Mouse (Mus musculus) neural tube, embryonic 15.5 days (tissue): ENCODE measurements around the gene Slc10a7. TPM values are rescaled to one million over a fixed set of nuclear protein-coding genes. Genes with fewer than 3 reads are reported as not detected.

Experiments used
- ATAC-seq: fragments of 200-750 bp; cut with Nextera tagmentation; 2 replicates; pipeline ENCODE4 v1.8.0; 2017; ENCODE audit warnings: mild to moderate bottlenecking, moderate TSS enrichment, moderate library complexity; ENCODE audit not compliant: low FRiP score
- H3K27ac ChIP-seq: fragments of 300-500 bp; sonication (generic); replicated peaks from 2 replicates; pipeline ENCODE4 v1.5.1; 2015; ENCODE audit warnings: mild to moderate bottlenecking, inconsistent platforms
- H3K27me3 ChIP-seq: fragments of 300-500 bp; sonication (generic); replicated peaks from 2 replicates; pipeline ENCODE4 v1.6.1; 2015; ENCODE audit warnings: inconsistent platforms
- H3K36me3 ChIP-seq: fragments of 300-500 bp; sonication (generic); 2 replicates; pipeline ENCODE4 v1.6.1; 2015; ENCODE audit warnings: inconsistent platforms
- H3K4me1 ChIP-seq: fragments of 300-500 bp; sonication (generic); 2 replicates; pipeline ENCODE4 v1.6.1; 2015; ENCODE audit warnings: inconsistent platforms
- H3K4me2 ChIP-seq: fragments of 300-500 bp; sonication (generic); 2 replicates; pipeline ENCODE4 v1.6.1; 2015; ENCODE audit warnings: inconsistent platforms, mild to moderate bottlenecking, moderate library complexity
- H3K4me3 ChIP-seq: fragments of 300-500 bp; sonication (generic); replicated peaks from 2 replicates; pipeline ENCODE4 v1.5.1; 2015; ENCODE audit warnings: mild to moderate bottlenecking, inconsistent platforms
- H3K9ac ChIP-seq: fragments of 300-500 bp; sonication (generic); replicated peaks from 2 replicates; pipeline ENCODE4 v1.6.1; 2015; ENCODE audit warnings: mild to moderate bottlenecking, inconsistent platforms
- H3K9me3 ChIP-seq: fragments of 300-500 bp; sonication (generic); replicated peaks from 2 replicates; pipeline ENCODE4 v1.6.1; 2016; ENCODE audit warnings: inconsistent platforms
- WGBS: fragments of 180-500 bp; shearing (Covaris S2); methylation state at CpG from one replicate; pipeline ENCODE4 v1.1.7; 2015; ENCODE audit warnings: mixed read lengths; 5-methylcytosine and 5-hydroxymethylcytosine counted together
- polyA plus RNA-seq: library from polyadenylated mRNA; unstranded; fragments of >200 nt; fragmentation: Nextera tagmentation; extraction: Ambion mirVana; gene quantifications from 2 replicates; pipeline ENCODE4 v1.2.1, GENCODE M21; 2015

Gene Slc10a7
- polyA plus RNA-seq, 1 experiment from 2014 or later: 10.2 TPM

- H3K27ac ChIP-seq: no peak overlapping the region
- WGBS: 83% methylated on average over 3 of the region's 3 CpGs
- H3K4me1 ChIP-seq: no peaks in the 10 kb centered on the region; the same call in 1 of the 2 replicates
- H3K36me3 ChIP-seq: no peaks in the 10 kb centered on the region
- H3K27me3 ChIP-seq: no peaks in the 10 kb centered on the region
- no peak overlapping the region for H3K9ac ChIP-seq
- H3K4me3 ChIP-seq: no peak overlapping the region
- H3K9me3 ChIP-seq: no peaks in the 10 kb centered on the region
- ATAC-seq: no peak
- no peak overlapping the region for H3K4me2 ChIP-seq
Observed at GRCm38 (mm10) chr8:78651670-78652069, 142.5 kb downstream of the Slc10a7 start.

GRCm38 (mm10) chr8:78655351-78656045 lies 146.4 kb downstream of the Slc10a7 start:
- H3K9me3 ChIP-seq: no peaks in the 10 kb centered on the region
- no peak overlapping the region for H3K4me2 ChIP-seq
- H3K27me3 ChIP-seq: no peaks in the 10 kb centered on the region
- no peak overlapping the region for H3K9ac ChIP-seq
- no peak for ATAC-seq
- H3K36me3 ChIP-seq: no peaks in the 10 kb centered on the region
- no peak overlapping the region for H3K4me3 ChIP-seq
- H3K4me1 ChIP-seq: no peaks in the 10 kb centered on the region
- no peak overlapping the region for H3K27ac ChIP-seq
- 33% methylated on average over 1 of the region's 1 CpGs for WGBS

- no peaks in the 10 kb centered on the region for H3K36me3 ChIP-seq
- no peak for ATAC-seq
Observed at GRCm38 (mm10) chr8:78656700-78657370, 147.7 kb downstream of the Slc10a7 start.

GRCm38 (mm10) chr8:78658172-78658571 lies 149.0 kb downstream of the Slc10a7 start:
- Histone ChIP-seq H3K9ac (no peak overlapping the region), H3K27me3 (no peaks in the 10 kb centered on the region), H3K4me2 (no peak overlapping the region), H3K9me3 (no peaks in the 10 kb centered on the region), H3K36me3 (no peaks in the 10 kb centered on the region), H3K4me1 (peaks cover 4% of the 10 kb centered on the region; the same call in 1 of the 2 replicates), H3K27ac (no peak overlapping the region), H3K4me3 (no peak overlapping the region)
- ATAC-seq: no peak
- WGBS: 73% methylated on average over 5 of the region's 5 CpGs

More at GRCm38 (mm10) chr8:78656700-78657370, 147.7 kb downstream of the Slc10a7 start:
- H3K9ac ChIP-seq: no peak overlapping the region
- WGBS: 89% methylated on average over 10 of the region's 10 CpGs
- no peaks in the 10 kb centered on the region for H3K4me1 ChIP-seq
- no peak overlapping the region for H3K4me2 ChIP-seq
- H3K4me3 ChIP-seq: no peak overlapping the region
- H3K9me3 ChIP-seq: no peaks in the 10 kb centered on the region
- H3K27me3 ChIP-seq: no peaks in the 10 kb centered on the region
- no peak overlapping the region for H3K27ac ChIP-seq

DNA sequence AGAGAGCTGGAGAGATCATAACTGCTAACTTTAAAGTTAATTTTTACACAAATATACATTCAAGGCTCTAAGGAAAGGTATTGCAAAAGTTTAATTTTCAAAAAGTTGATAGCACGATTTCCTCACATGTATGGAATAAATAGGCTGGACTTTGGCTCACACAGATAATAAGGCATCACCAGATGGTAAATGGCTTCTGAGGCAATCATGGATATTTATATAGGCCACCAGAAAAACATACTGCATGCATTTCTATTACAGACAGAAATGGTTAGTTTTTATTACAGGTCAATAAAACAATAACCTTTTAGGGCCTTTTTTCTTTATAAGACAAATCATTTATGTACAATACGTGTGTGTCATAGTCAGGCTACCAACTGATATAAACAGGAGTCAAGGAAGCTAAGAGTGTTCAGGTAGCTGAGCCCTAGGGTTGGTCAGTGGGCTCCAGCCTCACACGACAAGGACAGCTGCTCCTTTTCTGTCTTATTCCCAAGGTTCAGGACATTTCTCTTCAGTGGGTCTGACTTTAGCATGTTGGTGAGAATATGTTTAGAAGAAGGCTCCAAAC lies 150.6 kb downstream of the Slc10a7 start:
- Histone ChIP-seq H3K4me2 (no peak overlapping the region), H3K9ac (no peak overlapping the region), H3K9me3 (no peaks in the 10 kb centered on the region), H3K27ac (no peak overlapping the region), H3K4me1 (peaks cover 4% of the 10 kb centered on the region; the same call in 1 of the 2 replicates), H3K27me3 (no peaks in the 10 kb centered on the region), H3K4me3 (no peak overlapping the region), H3K36me3 (no peaks in the 10 kb centered on the region)
- ATAC-seq: no peak
- WGBS: 89% methylated on average over 3 of the region's 3 CpGs

GRCm38 (mm10) chr8:78664306-78664940 lies 155.3 kb downstream of the Slc10a7 start:
- Histone ChIP-seq H3K9me3 (no peaks in the 10 kb centered on the region), H3K4me2 (no peak overlapping the region), H3K27ac (no peak overlapping the region), H3K4me3 (no peak overlapping the region), H3K36me3 (no peaks in the 10 kb centered on the region), H3K27me3 (no peaks in the 10 kb centered on the region), H3K9ac (no peak overlapping the region), H3K4me1 (peaks cover 4% of the 10 kb centered on the region; the same call in 1 of the 2 replicates)
- whole genome bisulfite sequencing: 89% methylated on average over 12 of the region's 12 CpGs
- ATAC-seq: no peak

GRCm38 (mm10) chr8:78667399-78667798 lies 158.3 kb downstream of the Slc10a7 start:
- Histone ChIP-seq H3K27me3 (no peaks in the 10 kb centered on the region), H3K4me3 (no peak overlapping the region), H3K9ac (no peak overlapping the region), H3K9me3 (no peaks in the 10 kb centered on the region), H3K4me2 (no peak overlapping the region), H3K36me3 (no peaks in the 10 kb centered on the region), H3K4me1 (peaks cover under 1% of the 10 kb centered on the region; the same call in 1 of the 2 replicates), H3K27ac (no peak overlapping the region)
- WGBS: 86% methylated on average over 5 of the region's 5 CpGs
- ATAC-seq: no peak

- Histone ChIP-seq H3K4me1 (no peaks in the 10 kb centered on the region), H3K4me2 (no peak overlapping the region), H3K36me3 (no peaks in the 10 kb centered on the region), H3K9me3 (no peaks in the 10 kb centered on the region), H3K27ac (no peak overlapping the region), H3K9ac (no peak overlapping the region), H3K4me3 (no peak overlapping the region), H3K27me3 (no peaks in the 10 kb centered on the region)
- 85% methylated on average over 5 of the region's 5 CpGs for WGBS
- ATAC-seq: no peak
Observed at GRCm38 (mm10) chr8:78668206-78668605, 159.1 kb downstream of the Slc10a7 start.

DNA sequence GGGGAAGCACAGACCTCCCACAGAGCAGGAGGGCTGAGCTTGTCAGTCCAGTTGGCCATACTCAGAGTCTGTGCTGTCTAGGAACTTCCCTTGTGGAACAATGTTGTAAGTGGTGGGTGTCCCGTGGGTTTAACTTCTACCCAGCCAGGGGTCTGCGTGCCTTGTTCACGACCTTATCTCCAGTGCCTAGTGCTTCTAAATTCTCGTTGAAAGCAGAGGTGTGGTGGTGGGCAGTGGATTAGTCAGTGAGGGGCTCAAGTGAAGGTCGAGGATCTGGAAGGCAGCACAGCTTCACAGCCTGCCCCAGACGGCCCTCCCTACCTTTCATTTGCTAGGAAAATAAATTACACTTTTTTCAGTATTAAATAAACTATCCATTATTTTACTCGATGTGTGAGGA lies 161.1 kb downstream of the Slc10a7 start:
- WGBS: 92% methylated on average over 7 of the region's 7 CpGs
- Histone ChIP-seq H3K27me3 (no peaks in the 10 kb centered on the region), H3K36me3 (no peaks in the 10 kb centered on the region), H3K4me1 (no peaks in the 10 kb centered on the region), H3K4me3 (no peak overlapping the region), H3K9me3 (no peaks in the 10 kb centered on the region), H3K4me2 (no peak overlapping the region), H3K27ac (no peak overlapping the region), H3K9ac (no peak overlapping the region)
- no peak for ATAC-seq

- WGBS: 76% methylated on average over 10 of the region's 10 CpGs
- Histone ChIP-seq H3K36me3 (no peaks in the 10 kb centered on the region), H3K4me1 (no peaks in the 10 kb centered on the region), H3K4me3 (no peak overlapping the region), H3K9ac (no peak overlapping the region), H3K27me3 (no peaks in the 10 kb centered on the region), H3K27ac (no peak overlapping the region), H3K9me3 (no peaks in the 10 kb centered on the region; the same call in 1 of the 2 replicates), H3K4me2 (no peak overlapping the region)
- ATAC-seq: no peak
Observed at GRCm38 (mm10) chr8:78678541-78679219, 169.5 kb downstream of the Slc10a7 start.

GRCm38 (mm10) chr8:78690795-78691194 lies 181.6 kb downstream of the Slc10a7 start:
- H3K4me2 ChIP-seq: no peak overlapping the region
- H3K36me3 ChIP-seq: no peaks in the 10 kb centered on the region
- no peaks in the 10 kb centered on the region for H3K27me3 ChIP-seq
- 0 out of 2 replicates have a peak, but pooled peaks have one; percentile 34 for ATAC-seq
- H3K9me3 ChIP-seq: no peaks in the 10 kb centered on the region
- H3K27ac ChIP-seq: no peak overlapping the region
- H3K4me3 ChIP-seq: no peak overlapping the region
- WGBS: 49% methylated on average over 10 of the region's 10 CpGs
- H3K9ac ChIP-seq: no peak overlapping the region
- H3K4me1 ChIP-seq: peaks cover 6% of the 10 kb centered on the region; the same call in 1 of the 2 replicates
